Mouse (Mus musculus): ENCODE measurements at regions not wholly inside any gene's neighbourhood (a gene's known extent, or its start where the extent isn't known, plus 50 kb on each side); places are given as distances from the start of the nearest gene placed in this dataset.

DNA sequence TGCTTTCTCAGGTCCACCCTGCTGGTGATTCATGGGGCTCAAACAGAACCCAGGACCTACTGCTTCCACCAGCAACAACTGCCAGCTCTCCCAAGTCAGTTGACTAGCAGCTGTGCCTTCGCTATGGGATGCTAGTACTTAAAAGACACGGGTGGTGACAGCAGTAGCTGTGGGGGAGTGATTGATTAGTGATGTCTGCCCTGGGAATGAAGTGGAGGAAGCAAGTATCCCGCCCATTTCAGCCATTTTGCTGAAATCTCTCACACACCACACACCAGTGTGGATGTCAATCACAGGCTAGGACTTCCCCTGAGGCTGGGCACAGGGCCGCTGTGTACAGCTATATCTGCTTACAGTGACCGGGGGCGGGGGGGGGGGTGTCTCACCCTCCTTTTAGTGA, 153.2 kb downstream of the Matn1 start:
- no peak for DNase-seq (ENCODE audit: low spot score in 2 of 2)

DNA sequence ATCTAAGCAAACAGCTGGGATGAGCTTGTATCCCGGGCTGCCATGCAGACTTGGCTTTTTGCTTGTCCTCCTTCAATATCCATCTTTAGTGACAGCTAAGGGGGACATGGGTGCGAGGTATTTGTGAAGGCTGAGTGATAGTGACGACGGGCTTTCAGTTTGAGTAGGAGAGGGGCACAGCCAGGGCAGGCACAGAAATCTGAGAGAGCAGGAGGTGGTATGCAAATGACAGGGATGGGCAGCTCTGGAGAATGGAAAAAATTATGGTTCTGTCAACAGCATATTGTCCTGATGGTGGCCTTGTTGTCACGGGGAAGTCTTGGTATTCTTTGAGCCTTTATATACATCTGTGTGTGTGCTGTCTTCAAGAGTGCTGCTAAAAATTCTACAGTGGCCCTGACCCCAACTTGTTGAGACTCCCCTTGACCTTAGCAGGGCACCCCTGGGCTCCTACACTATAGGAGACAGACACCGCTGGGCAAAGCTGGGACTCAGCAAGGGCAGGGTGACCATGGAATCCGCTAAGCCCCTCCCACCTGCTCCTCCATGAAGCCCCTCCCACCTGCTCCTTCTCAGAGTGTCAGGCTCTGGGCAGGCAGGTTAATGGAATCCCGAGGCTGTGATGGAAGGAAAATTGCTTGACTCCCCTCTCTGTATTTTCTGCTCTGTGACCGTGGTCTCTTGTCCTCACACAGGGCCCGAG, 156.1 kb downstream of the Matn1 start:
- DNase-seq (ENCODE audit: low spot score in 2 of 2), result no peak

DNA sequence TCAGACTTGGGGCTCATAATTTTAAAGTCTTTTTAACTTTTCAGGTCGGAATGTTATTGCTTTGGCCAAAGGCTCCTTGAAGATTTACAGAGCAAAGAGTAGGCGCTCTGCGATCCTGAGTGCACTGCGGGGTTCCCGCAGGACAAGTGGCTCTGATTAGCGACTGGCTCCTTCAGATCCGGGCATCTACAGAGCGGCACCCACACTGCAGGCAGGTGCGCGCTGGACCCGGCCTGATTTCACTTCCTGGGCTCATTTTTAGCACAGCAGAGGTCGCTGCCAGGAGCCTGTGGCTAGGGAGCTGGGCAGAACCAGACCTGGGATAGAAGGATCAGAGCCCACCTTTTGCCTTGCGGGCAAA, 156.6 kb downstream of the Matn1 start:
- no peak for DNase-seq (ENCODE audit: low spot score in 2 of 2)

DNA sequence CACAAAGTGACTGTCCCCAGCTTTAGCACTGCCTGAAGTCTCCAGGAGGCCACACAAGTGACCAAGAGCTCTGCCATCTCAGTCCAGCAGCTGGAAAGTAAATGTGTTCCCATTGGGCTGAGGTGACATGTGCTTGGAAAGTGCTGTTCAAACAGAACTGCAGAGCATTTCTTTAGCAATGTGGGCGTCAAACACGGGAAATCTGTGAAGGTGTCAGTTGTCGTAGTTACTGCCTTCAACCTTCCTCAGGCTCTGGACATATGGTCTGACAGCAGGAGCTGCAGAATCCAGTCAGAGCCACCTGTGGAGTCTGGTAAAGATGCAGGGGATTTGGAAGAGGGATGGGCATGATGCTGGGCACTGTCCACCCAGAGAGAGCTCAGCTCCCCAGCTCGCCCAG, 158.0 kb downstream of the Matn1 start:
- DNase-seq (ENCODE audit: low spot score in 2 of 2), result no peak

DNA sequence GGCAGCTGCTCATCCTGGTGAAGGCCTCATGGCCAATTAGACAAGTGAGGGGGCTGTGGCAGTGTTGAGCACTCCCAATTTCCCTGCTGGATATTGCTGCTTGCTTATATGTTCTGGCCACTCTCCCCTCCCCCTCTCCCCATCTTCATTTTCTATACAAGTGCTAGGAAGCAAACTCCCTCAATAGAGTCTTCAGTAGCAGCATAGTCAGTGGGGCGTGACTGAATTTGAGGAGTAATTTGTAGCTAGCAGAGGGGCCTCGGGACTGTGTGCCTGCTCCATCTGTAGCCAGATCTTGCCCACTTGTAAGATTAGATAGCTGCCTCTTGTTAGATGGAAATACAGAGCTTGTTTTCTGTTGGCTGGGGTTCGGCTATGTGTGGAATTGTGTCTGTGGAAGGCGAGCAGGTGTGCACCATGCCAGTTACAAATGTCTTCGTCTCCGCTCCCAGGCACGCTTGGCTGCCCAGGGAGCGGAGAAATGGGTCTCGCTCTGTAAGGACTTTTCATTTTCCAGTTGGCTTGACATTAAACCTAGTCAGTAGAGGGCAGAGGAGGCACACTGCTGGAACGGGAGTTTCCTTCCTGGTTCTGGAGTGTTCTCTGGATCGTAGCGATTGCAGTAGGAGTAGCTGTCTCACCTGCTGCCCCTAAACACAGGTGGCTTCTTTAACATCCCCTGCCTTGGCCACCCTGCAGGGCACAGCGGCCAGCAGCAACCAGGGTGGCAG, 163.1 kb downstream of the Matn1 start:
- no peak for DNase-seq (ENCODE audit: low spot score in 2 of 2)

DNA sequence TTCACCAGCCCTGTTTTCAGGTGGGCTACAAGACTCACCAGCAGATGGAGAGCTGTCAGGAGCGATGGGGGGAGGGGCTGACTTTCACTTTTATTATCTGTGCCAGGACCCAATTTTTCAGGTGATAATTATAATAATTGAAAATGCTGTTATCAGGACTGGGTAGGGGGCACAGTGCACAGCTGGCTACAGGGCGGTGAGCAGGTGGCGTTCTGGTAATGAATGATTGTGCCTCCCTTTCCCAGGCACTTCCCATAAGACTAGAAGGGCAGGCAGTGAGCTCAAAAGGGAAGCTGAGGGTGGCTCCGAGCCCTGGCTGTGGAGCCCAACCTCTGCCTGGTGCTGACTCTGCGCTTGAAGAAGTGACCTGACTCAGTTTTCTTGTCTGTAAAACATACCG, 168.4 kb downstream of the Matn1 start:
- no peak for DNase-seq (ENCODE audit: low spot score in 2 of 2)

DNA sequence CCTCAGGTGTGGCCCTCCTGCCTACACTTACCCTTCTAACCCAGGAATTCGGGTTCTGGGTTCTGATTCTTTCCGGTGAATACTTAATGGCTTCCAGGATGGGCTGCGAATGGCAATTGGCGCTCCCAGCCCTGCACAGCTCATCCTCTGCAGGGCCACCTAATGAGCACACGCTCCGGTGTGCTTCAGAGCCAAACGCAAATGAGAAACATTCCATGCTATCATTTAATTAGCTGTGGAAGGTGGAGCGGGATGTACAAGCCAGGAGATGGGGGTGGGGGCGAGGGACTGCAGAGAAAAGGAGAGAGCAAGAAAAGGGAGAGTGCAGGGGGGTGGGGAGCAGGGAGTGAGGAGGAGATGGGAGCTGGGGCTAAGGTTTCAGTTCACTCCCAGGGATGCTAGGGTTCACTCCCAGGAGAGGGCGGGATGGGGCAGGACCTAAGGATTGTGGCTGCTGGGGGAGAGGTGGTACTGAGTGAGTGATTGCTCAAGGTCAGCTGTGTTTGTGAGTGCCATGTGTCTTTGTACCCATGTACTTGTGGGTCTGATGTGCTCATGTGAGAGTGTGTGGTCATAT, 169.6 kb downstream of the Matn1 start:
- DNase-seq (ENCODE audit: low spot score in 2 of 2), result no peak

DNA sequence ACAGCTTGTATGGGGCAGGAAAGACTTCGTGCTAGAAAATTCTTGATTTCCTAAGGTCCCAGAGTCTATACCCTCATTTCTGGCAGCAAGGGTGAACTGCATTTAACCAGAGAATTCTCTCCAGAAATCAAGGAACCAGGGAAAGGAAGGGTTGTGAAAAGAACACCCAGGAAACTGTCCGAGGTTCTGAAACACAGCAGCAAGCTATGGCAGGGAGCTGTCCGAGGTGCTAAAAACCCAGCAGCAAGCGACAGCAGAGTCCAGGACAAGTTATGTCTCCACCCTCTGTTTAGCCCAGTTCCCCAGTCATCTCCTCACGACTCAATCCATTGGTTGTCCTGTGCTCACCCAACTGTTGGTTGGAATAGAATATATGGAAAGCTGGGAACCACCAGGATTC, 171.1 kb downstream of the Matn1 start:
- no peak for DNase-seq (ENCODE audit: low spot score in 2 of 2)

DNA sequence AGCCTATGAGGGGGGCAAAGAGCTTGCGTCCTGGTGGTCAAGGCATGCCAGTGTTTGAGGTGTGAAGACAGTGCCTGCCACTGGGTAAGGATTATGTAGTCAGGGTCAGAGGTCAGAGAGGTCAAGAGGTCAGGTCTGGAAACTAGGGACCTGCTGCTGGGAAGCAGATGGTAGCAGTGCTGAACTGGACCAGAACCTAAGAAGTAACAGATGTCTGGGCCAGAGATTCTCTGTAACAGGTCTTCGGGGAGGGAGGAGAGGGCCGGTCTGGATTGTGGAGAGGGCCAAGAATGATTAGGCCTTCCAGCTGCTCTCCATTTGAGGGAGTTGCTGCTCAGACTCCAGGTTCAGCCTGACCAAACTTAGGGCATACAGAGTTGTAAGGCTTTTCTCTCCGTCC, 174.4 kb downstream of the Matn1 start:
- no peak for DNase-seq (ENCODE audit: low spot score in 2 of 2)

DNA sequence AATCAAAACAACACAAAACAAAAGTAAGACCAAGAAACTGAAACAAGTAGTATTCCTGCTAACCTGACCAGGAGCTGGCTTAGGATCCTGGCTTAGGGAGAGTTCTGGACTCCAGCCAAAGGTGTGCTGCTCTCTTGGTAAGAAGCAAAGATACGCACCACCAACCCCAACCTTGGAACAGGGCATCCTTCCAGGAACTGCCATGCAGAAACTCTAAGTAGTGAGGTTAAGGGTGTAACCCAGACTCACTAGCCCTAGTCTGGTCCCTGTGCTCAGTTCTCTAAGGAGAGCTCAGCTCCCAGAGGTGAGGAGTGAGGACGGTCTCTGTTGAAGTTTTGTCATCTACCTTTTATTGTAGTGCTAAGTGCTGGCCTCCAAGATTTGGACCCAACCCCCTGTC, 175.4 kb downstream of the Matn1 start:
- DNase-seq (ENCODE audit: low spot score in 2 of 2), result no peak

DNA sequence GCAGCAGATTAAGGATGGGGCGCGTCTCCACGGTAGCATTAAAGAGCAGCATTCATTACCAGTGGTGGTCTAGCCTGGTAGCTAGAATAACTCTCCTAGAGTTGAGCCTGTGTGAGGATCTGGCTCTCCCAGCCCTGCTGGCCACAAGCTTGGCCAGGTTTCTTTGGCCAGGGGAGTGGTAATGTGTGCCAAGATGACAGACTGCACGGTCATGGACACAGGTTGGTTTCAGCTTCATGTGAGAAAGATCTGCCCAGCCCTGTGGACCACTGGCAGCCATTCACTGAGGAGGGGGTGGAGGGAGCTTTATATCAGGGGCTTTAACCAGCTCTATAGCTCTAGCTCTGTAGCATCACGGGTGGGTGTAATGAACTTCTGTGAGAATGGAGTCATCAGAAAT, 176.5 kb downstream of the Matn1 start:
- no peak for DNase-seq (ENCODE audit: low spot score in 2 of 2)

DNA sequence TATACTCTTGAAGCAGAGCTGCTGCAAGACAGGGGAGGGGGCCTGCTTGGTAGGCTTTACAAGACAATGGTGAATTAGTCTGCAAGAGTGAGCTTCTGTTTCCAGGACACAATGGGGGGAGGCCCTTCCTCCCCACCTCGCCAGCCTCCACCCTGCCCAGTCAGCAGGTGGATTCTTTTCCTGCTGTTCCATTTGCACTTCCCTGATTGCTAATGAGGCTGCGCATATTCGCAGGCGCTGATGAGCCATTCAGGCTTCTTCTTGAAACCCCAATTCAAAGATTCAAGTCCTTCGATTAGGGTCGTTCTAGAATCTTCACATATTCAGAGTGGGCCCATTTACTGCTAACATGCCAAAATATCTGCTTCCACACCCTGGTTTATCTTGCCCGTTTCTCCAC, 181.8 kb downstream of the Matn1 start:
- DNase-seq (ENCODE audit: low spot score in 2 of 2), result no peak

DNA sequence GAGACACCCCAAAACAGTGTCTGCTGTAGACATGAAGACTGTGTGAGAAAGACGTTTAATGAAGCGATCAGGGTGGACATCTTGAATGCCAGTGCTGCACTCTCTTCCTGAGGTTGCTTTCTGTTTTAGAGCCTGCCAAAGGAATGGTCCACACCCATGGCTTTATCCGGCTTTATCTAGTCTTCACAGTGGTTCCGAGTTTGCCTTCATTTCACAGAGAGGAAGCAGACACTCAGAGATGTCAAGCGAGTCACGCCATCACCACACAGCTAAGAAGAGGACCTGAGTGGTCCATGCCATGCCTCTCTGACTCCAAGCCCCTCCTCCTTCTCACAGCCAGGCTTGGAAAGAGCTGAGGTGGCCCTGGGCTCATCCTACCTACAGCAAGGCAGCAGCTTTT, 182.7 kb downstream of the Matn1 start:
- no peak for DNase-seq (ENCODE audit: low spot score in 2 of 2)

DNA sequence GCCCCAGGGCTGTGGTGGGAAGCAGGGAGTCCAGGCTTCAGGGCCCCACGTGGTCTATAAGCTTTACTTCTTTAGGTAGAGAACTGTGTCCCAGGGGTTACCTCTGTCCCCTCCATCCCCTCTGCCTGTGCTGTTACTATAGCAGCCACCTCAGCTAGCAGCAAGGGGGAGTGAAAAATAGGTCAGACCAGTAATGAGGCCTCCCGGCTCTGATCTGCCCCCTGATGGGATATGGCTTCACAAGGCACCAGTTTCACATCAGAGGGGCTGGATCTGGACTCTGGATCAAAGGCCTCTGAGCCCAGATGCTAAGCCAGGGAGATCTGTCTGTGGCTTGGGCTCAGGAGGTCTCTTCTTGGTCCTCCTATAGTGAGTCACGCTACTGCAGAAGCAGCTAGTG, 184.5 kb downstream of the Matn1 start:
- no peak for DNase-seq (ENCODE audit: low spot score in 2 of 2)

DNA sequence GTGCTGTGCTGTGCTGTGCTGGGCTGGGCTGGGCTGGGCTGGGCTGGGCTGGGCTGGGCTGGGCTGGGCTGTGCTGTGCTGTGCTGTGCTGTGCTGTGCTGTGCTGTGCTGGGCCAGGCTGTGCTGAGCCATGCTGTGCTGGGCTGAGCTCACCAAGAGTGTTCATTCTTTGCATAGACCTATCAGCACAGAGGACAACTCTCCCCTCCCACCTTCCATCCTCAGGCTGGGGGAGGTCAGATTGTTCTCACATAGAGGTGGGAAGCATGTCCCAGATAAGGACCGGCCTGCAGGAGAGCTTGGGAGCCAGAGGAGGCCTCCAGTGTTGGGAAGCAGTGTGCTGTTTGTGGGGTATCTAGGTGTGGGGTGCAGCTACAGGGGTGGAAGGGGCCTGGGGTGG, 188.0 kb downstream of the Matn1 start:
- DNase-seq (ENCODE audit: low spot score in 2 of 2), result no peak

DNA sequence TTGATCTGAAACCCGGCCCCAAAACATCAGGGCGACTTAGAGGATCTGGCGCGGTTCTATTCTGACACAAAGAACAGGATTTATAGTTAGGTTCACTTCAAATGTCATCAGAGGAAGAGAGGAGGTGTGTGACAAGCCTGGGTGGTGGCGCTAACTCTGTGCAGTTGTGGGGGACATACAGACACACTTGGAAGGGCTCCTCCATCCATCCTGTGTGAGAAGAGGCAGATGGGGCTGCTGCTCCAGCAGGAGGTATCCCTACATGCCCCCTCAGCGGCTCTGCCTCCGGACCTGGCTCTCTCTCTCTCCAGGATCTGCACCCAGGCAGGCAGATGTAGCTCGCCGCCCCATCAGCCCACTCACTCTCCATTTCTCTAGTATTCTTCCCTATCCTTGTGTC, 188.6 kb downstream of the Matn1 start:
- DNase-seq (ENCODE audit: low spot score in 2 of 2), result no peak

DNA sequence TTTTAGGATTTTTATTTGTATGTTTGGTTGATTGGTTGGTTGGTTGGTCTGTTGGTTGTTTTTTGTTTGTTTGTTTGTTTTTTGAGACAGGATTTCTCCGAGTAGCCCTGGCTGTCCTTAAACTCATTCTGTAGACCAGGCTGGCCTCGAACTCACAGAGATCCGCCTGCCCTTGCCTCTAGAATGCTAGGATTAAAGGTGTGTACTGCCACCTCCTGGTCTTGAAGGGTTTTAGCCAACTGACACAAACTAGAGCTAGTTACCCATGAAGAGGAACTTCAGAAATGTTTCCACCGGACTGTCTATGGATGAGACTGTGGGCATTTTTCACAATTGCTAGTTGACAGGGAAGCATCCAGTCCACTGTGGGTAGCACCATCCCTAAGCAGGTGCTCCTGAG, 191.7 kb downstream of the Matn1 start:
- DNase-seq (ENCODE audit: low spot score in 2 of 2), result no peak

DNA sequence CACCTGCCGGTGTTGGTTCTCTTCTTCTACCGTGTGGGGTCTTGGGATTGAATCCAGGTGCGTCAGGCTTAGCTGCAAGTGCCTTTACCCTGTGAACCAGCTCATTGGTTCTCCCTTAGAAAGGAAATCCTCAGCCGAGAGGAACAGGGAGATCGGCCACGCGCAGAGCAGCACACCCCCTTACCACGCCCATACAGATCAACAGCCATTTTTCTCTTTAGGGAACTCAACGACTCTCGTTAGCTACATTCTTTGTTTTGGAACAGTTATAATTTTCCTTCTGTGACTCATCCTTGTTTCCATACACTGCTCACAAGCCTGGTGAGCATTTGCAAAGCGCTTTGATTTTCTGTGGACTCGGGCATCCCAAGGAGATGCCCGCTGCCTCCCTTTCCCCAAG, 194.7 kb downstream of the Matn1 start:
- DNase-seq (ENCODE audit: low spot score in 2 of 2), result no peak

DNA sequence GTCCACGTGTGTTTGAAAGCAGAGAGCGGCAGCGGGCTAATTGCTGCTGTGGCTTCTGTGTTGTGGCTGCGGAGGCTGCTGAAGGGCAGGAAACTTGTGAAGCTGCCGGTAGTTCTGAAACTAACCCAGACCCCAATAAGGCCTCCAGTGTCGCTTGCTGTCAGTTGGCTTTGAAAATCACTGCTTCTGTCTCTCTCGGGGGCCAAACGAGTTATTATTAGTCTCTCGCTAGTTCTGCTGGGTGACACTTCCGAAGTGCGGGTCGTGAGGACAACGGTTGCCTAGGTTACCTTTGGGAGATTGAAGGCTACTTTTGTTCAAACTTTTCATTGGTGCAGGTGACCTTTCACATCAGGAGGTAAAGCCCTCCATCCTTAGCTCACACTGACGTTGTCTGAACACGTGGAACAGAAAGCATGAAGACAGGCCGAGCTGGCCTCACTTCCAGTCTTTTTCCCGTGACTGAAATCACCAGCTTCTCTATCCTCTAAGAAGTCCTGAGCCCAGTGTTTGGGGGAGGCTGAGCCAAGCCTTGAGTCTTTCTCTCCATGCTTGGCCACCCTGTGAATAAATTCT, 197.8 kb downstream of the Matn1 start:
- no peak for DNase-seq (ENCODE audit: low spot score in 2 of 2)

DNA sequence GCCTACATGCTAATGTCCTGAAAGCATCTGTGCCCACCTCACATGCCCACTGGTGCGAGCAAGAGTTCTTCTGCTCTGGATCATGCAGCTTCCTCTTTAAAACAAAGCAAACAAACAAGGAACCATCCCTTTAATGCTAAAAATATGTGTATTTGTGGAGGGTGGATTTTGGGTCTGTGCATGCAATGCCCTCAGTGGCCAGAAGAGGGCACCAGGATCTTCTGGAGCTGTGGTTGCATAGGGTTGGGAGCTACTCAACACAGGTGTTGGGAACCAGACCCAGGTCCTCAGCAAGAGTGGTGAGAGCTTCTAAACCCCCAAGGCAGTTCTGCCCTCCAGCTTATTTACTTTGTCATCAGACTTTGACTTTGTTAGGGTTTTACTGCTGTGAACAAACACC, 201.3 kb downstream of the Matn1 start:
- DNase-seq (ENCODE audit: low spot score in 2 of 2), result no peak

DNA sequence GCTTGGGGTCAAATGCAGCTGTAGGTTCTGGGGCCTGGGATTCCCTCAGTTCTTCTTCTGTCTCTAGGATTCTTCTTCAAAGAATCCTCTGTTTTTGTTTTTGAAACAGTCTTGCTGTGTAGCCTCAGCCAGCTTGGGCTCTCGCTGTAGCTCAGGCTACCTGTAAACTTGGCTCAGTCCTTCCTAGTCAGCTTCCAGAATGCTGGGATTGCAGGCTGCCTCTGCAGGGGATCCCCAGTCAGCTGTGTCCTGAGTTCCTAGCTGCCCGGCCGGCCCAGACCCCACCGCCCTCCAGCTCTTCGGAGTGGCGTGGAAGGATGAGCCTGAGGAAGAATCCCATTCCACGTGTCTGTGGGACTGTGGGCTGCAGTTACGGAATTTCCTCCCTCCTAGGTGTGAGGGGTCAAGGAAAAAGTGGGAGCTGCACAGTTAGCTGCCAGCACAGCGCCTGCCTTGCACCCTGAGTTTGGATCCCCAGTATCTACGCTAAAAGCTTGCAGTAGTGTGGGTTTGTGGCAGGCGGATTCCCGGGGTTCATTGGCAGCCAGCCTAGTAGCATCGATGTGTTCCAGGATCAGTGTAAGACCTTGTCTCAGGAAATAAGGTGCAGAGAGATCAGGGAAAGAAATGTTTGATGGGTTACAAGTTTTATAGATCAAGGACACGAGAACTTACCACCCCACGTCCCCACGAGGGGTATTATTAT, 204.0 kb downstream of the Matn1 start:
- no peak for DNase-seq (ENCODE audit: low spot score in 2 of 2)

DNA sequence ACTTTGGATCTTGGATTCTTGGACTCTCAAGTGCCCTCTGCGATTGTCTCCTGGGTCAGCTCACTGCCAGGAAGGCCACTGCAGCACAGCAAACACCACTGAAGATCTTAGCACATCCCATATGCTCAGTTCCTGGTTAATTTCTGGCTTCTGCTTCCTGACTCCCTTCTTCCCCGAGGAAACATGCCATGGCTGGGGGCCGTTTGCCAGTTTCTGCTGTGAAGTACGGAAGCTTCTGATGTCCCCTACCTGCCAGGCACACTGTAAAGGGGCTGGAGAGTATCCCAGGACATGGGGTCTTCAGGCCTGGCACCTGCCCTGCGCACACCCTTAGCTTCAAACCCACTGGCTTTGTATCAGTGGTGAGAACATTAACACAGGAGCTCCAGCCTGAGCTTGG, 205.3 kb downstream of the Matn1 start:
- no peak for DNase-seq (ENCODE audit: low spot score in 2 of 2)

DNA sequence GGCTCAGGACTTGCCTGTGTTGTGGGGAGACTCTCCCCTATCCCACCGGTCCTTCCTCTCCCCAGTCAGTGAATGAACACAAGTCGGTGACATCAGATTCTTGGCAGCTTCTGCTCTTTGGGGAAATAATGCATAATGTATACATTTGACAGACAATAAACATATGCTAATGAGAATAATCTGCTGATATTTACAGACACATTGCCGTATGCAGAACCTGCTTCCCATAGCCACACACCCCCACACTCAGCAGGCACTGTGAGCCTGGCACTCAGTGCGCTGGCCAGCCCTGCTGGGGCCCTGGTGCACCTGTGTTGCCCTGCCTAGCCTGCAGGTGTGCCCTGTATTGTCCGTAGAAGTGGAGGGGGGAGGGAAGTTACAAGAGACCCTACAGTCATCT, 215.5 kb downstream of the Matn1 start:
- no peak for DNase-seq (ENCODE audit: low spot score in 2 of 2)
